Mouse (Mus musculus) adrenal gland, postnatal 0 days (tissue): ENCODE results near the gene Nectin4. TPM values are rescaled to one million over a fixed set of nuclear protein-coding genes. Genes with fewer than 3 reads are reported as not detected.

ENCODE experiments used
- polyA plus RNA-seq: library from polyadenylated mRNA; unstranded; fragments of >200 nt; fragmentation: Nextera tagmentation; extraction: Ambion mirVana; gene quantifications from 2 replicates; pipeline ENCODE4 v1.2.1, GENCODE M21; 2015

Nectin4 gene
- 0.19 and 0.27 TPM in 2 replicates for polyA plus RNA-seq

DNA sequence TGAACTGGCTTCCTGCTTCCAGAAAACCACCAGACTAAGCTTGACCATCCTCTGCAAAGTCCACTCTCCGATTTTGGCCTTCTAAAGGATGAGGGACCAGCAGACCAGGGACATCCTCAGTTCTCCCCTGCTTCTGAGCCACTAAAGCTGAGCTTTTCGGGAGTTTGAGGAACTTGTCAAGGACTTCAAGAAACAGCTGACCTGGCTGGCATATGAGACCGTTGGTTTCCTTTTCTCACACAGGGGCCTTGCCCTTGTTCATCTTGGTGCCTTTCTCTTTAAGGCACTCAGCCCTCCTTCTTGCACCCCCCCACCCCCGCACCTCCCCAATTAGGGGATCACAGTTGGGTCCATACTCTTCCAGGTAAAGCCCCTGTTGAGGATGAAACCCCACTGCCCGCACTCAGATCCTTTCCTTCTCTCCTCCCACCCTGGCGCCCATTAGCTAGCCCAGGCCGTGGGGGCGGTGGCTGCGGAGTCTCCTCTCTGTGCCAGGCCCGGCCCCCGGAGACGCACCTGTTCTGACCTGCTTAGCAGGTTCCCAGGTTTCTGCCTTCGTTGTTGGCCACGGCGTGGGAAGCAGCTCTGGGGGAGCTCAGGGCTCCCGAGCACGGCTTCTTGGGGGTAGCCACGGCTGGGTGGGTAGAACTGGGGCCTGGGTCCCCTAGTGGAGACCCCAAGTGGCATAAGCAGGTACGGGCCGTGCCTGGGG is at the start of gene Nectin4:
Gene Nectin4, plus strand, starts transcription at position 255 of the 712 bp plus-strand sequence.

DNA sequence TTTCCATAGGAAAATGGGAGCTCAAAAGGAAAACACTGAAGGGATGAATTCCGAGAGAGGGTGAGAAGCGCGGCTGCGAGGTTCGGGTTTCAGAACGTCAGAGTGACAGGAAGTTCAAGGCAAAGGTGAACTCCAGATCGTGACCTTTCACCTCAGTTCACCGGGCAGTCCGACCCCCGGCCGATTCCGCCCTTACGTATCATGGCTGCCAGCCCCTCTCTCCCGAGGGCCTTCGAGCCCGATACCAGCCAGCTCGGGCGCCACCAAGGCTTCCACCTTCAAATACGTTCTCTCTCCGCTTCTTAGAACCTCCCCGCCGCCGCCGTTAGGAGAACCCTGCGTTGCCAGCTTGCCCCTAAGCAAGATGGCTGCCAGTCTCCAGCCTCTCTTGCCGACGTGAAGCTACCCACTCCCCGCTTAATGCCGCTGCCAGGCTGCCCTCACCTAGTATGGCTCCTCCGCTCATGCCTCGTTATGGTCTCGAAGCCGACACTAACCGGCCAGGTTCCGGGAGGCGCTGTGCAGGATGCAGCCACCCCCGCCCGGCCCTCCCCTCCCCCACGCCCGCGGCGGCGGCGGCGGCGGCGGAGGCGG is 41.0 kb upstream of the Nectin4 start, which contains the start of gene Dedd:
Gene Dedd, plus strand, starts transcription at position 307 of the 594 bp plus-strand sequence.

DNA sequence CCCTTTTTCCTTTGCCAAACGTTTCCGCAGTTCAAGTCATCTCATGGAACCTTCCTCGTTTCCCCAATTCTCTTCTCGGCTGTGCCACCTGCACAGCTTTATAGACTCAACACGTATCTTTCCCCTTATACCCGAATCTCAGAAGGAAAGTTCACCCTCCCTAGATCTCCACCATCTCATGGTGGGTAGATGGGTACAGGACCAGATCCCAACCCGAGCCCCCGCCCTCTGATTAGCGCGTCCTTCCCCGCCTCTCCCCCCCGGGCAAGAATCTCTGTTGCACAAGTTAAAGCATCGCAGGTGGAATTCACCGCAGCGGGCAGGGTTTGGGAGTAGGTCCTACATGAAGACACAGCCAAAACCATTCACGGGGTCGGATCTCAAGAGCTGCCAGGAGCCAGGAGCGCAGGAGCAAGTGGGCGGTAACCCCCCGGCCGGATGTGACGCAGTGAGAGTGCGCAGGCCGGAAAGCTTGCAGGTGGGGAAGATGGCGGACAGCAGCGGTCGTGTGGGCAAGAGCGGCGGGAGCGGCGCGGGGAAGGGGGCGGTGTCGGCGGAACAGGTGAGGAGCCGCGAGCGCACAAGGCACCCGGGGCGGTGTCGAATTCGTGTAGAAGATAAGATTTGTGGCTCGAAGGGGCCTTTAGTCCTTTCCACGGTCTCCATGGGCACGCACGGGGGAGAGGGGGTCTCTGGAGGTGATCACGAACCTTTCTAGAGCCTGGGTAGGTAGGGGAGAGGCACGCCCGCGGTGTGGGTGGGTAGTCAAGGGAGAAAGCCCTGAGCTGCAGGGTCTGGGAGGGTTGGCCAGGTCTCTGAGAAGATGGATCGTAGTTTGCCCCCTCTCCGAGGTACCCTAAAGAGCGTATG is 24.4 kb upstream of the Nectin4 start, which contains the start of the genes Nit1 and Pfdn2:
Gene Nit1, minus strand, starts transcription at position 422 of the 870 bp plus-strand sequence.
Gene Pfdn2, plus strand, starts transcription at position 446 of the 870 bp plus-strand sequence.

GRCm38 (mm10) chr1:171360656-171361055 is 9.2 kb upstream of the Nectin4 start, which contains the start of gene Klhdc9:
Gene Klhdc9, minus strand, starts transcription at chr1:171360798.

DNA sequence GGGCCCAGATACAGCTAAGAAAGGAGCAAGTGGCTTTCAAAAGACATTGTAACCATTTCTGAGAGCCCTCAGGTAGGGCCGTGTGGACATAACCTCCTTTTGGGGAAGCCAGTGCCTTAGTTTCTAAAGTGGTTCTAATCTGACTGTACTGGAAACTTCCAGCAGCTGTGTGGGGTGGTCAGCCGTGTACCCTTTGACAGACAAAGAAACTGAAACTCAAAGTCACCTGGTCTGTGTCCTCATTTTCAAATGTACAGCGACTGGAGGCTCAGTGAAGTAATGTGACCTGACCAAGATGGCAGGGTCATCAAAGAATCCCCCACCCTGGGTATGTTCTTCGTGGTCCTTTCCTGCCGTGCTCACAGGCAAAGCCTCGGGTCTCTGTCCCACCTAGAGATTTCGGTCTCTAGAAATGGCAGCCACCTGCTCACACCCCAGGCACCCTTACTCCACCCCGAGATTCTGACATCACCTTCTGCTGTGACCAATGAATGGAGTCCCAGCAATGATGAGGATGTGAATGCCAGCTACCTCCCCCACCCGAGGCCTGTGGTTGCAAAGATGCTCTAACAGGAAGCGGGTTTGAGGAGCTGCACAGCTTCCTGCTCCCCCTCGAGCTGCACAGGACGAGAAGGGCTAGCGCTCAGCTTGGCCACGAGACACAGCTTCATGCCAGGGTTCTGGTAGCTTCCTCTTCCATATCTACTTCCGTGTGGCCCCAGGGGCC is 18.6 kb downstream of the Nectin4 start, which contains the start of gene Arhgap30:
Gene Arhgap30, plus strand, starts transcription at position 579 of the 727 bp plus-strand sequence.

DNA sequence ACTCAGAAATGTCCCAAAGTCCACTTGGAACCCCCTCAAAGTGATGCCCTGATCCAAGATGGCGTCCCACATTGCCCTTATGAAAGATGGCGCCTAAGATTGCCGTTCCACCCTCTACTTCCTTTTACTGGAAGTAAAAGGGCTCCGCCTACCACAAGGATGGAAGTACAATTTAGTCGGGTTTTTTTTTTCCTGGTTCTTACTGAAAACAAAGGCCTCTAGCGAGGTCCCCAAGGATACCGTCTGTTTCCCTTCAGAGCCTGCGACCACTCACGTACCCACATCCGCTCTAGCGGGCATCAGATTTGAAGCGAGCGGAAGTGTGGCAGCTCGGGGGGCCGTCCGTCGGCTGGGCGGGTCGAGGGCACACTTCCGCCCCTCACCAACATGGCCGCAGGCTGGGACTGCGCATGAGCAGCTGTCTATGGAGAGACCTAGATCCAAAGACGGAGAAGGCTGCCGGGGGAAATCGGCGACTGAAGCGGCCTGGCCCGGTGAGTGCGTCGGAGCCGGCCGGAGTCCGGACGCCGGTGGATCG is 41.1 kb downstream of the Nectin4 start, which contains the start of gene Usf1:
Gene Usf1, plus strand, starts transcription at position 367 of the 538 bp plus-strand sequence.

GRCm38 (mm10) chr1:171418660-171419059 is 48.8 kb downstream of the Nectin4 start, which contains the start of gene Tstd1:
Gene Tstd1, plus strand, starts transcription at chr1:171418872.

GRCm38 (mm10) chr1:171437264-171438013 is 67.5 kb downstream of the Nectin4 start, which contains the start of gene F11r:
Gene F11r, plus strand, starts transcription at chr1:171437535.

Other genes with a start within 250 kb of the Nectin4 start
- gene Sdhc, start 219.5 kb upstream of the Nectin4 start, polyA plus RNA-seq, result 198 and 253 TPM in 2 replicates
- 9.0 and 16.4 TPM in 2 replicates for gene Mpz, start 219.4 kb upstream of the Nectin4 start, polyA plus RNA-seq
- 6.8 and 12.3 TPM in 2 replicates for gene Pcp4l1, start 173.8 kb upstream of the Nectin4 start, polyA plus RNA-seq
- 1.7 and 2.5 TPM in 2 replicates for gene Nr1i3, start 156.1 kb upstream of the Nectin4 start, polyA plus RNA-seq
- gene Tomm40l, start 147.6 kb upstream of the Nectin4 start, polyA plus RNA-seq, result 24.7 and 27.6 TPM in 2 replicates
- 476 and 741 TPM in 2 replicates for gene Apoa2, start 145.0 kb upstream of the Nectin4 start, polyA plus RNA-seq
- gene Fcer1g, start 135.7 kb upstream of the Nectin4 start, polyA plus RNA-seq, result 91.3 and 98.9 TPM in 2 replicates
- gene Adamts4, start 119.7 kb upstream of the Nectin4 start, polyA plus RNA-seq, result 2.1 and 2.6 TPM in 2 replicates
- 307 and 430 TPM in 2 replicates for gene Ndufs2, start 118.7 kb upstream of the Nectin4 start, polyA plus RNA-seq
- gene B4galt3, start 99.8 kb upstream of the Nectin4 start, polyA plus RNA-seq, result 25.8 and 38.1 TPM in 2 replicates
- gene Ppox, start 88.9 kb upstream of the Nectin4 start, polyA plus RNA-seq, result 19.7 and 42.8 TPM in 2 replicates
- 27.7 and 43.9 TPM in 2 replicates for gene Usp21, start 82.1 kb upstream of the Nectin4 start, polyA plus RNA-seq
- 136 and 154 TPM in 2 replicates for gene Ufc1, start 75.1 kb upstream of the Nectin4 start, polyA plus RNA-seq
- 25.9 and 36.8 TPM in 2 replicates for gene Dedd, start 41.0 kb upstream of the Nectin4 start, polyA plus RNA-seq
- 36.4 and 71.2 TPM in 2 replicates for gene Nit1, start 24.5 kb upstream of the Nectin4 start, polyA plus RNA-seq
- gene Pfdn2, start 24.4 kb upstream of the Nectin4 start, polyA plus RNA-seq, result 71.6 and 101 TPM in 2 replicates
- 5.3 and 6.9 TPM in 2 replicates for gene Klhdc9, start 9.3 kb upstream of the Nectin4 start, polyA plus RNA-seq
- 2.2 and 2.3 TPM in 2 replicates for gene Arhgap30, start 18.9 kb downstream of the Nectin4 start, polyA plus RNA-seq
- gene Usf1, start 41.2 kb downstream of the Nectin4 start, polyA plus RNA-seq, result 54.5 and 56.5 TPM in 2 replicates
- gene Tstd1, start 48.8 kb downstream of the Nectin4 start, polyA plus RNA-seq, result 2.3 and 2.7 TPM in 2 replicates
- 56.2 and 87.2 TPM in 2 replicates for gene F11r, start 67.4 kb downstream of the Nectin4 start, polyA plus RNA-seq
- 16.8 and 18.8 TPM in 2 replicates for gene Alyref2, start 133.4 kb downstream of the Nectin4 start, polyA plus RNA-seq
- not detected in 2 replicates for gene Itln1, start 165.2 kb downstream of the Nectin4 start, polyA plus RNA-seq
- 0.38 and 0.55 TPM in 2 replicates for gene Cd244a, start 189.1 kb downstream of the Nectin4 start, polyA plus RNA-seq
- 0.41 and 0.77 TPM in 2 replicates for gene Ly9, start 237.3 kb downstream of the Nectin4 start, polyA plus RNA-seq